Mouse (Mus musculus) ES-E14 (cell line): ENCODE measurements around the gene Ccnk.

Experiments used
- CHD2 ChIP-seq: IDR thresholded peaks from 2 replicates; pipeline ENCODE4 v1.6.1; 2014; ENCODE audit warnings: mild to moderate bottlenecking, low read depth, low read length, inconsistent platforms
- HCFC1 ChIP-seq: IDR thresholded peaks from 2 replicates; pipeline ENCODE4 v1.6.1; 2012; ENCODE audit warnings: low read length, inconsistent platforms, borderline replicate concordance; ENCODE audit not compliant: insufficient read depth
- ZNF384 ChIP-seq: IDR thresholded peaks from 2 replicates; pipeline ENCODE4 v1.6.1; 2012; ENCODE audit warnings: low read depth, low read length, inconsistent platforms

DNA sequence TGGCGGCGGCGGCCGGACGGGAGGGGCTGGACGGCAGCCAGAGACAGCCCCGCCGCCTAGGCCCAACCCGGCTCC, 296 bp upstream of the Ccnk start, which contains the start of gene Setd3:
- TF ChIP-seq ZNF384 (no peak), CHD2 (no peak), HCFC1 (no peak)
